13 mouse cellular contexts compared by ENCODE assay signal in the genomic region with DNA sequence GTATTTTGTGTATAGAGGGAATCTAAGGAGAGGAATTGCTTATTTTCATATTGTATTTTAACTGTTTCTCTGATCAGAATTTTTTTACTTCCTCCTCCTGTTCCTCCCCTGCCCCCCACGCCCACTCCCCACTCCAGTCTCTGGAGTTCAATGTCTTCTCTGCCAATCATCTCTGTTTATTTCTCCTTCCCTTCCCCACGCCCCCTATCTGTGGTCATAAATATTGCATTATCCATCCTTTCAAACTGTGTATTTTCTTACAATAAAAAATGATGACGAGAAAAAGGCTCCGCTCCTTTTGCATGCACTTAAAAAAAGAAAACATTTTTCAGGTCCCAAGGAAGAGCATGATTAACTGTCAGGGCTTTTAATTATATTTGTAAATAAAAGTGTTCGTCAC. TPM values are rescaled to one million over a fixed set of nuclear protein-coding genes. Genes with fewer than 3 reads are reported as not detected.
DNase-seq lines count a peak whose midpoint lies in the region; ATAC-seq and TF ChIP-seq lines count a peak whose summit lies in the region.
"Had no signal": no experiment of that assay in that cellular context is flagged by ENCODE, and none has a peak within 500 bp of the region (broad histone marks: within the 10 kb centered on the region; RNA-seq: fewer than 3 reads in every experiment).

No protein-coding gene starts in this region.

- no peak for TF ChIP-seq RAD21 in CH12.LX (IDR thresholded peaks at IDR 0.05; ENCODE audit: low read depth, low read length)

- 70% methylated on average over 5 of the region's 5 CpGs for WGBS in embryonic facial prominence, embryonic 11.5 days
- 76% methylated on average over 5 of the region's 5 CpGs for WGBS in embryonic facial prominence, embryonic 10.5 days

- no peaks in the 10 kb centered on the region for H3K79me2 ChIP-seq in CH12.LX (replicated peaks; ENCODE audit: control insufficient read depth, extremely low read depth, insufficient read depth, poor library complexity, severe bottlenecking)

- H3K27me3 ChIP-seq in embryonic facial prominence, embryonic 11.5 days (ENCODE audit: control insufficient read depth, insufficient read depth, low read length), result no peaks in the 10 kb centered on the region
- H3K27me3 ChIP-seq in embryonic facial prominence, embryonic 10.5 days (replicated peaks; ENCODE audit: low read depth, poor library complexity, severe bottlenecking), result no peaks in the 10 kb centered on the region
- no peaks in the 10 kb centered on the region for H3K27me3 ChIP-seq in CH12.LX (replicated peaks)
- H3K27me3 ChIP-seq: embryonic facial prominence, embryonic 15.5 days; limb, embryonic 15.5 days had no signal

- intact Hi-C loops in left cerebral cortex, adult 2 months (cut with DNase I), result no loop called here

- no peak for TF ChIP-seq POLR2A in CH12.LX (IDR thresholded peaks at IDR 0.05; ENCODE audit: low read depth, low read length)

- H3K36me3 ChIP-seq in embryonic facial prominence, embryonic 11.5 days (replicated peaks; ENCODE audit: control insufficient read depth, insufficient read depth, low read depth, low read length), result no peaks in the 10 kb centered on the region
- H3K36me3 ChIP-seq in embryonic facial prominence, embryonic 10.5 days (replicated peaks), result peaks cover 24% of the 10 kb centered on the region
- peaks cover 18 to 69% of the 10 kb centered on the region in 2 experiments for H3K36me3 ChIP-seq in CH12.LX (replicated peaks in 1 of 2; ENCODE audit: control insufficient read depth in 1 of 2, insufficient read depth in 1 of 2, low read length in 1 of 2)
- H3K36me3 ChIP-seq: limb, embryonic 15.5 days had no signal

- no peak overlapping the region for H3K4me3 ChIP-seq in embryonic facial prominence, embryonic 11.5 days (ENCODE audit: low read depth, low read length)
- no peak overlapping the region for H3K4me3 ChIP-seq in embryonic facial prominence, embryonic 10.5 days
- no peak overlapping the region for H3K4me3 ChIP-seq in left cerebral cortex, adult 2 months
- no peak overlapping the region for H3K4me3 ChIP-seq in CH12.LX (replicated peaks in 1 of 3; ENCODE audit: low read depth in 2 of 3, low read length in 2 of 3, poor library complexity in 1 of 3)
- H3K4me3 ChIP-seq: embryonic facial prominence, embryonic 15.5 days; limb, embryonic 15.5 days had no signal

- no peaks in the 10 kb centered on the region for H3K4me1 ChIP-seq in embryonic facial prominence, embryonic 11.5 days (ENCODE audit: control insufficient read depth, insufficient read depth, low read length)
- H3K4me1 ChIP-seq in embryonic facial prominence, embryonic 10.5 days, result 0 out of 2 replicates have a peak, but pooled peaks cover 4% of the 10 kb centered on the region
- H3K4me1 ChIP-seq in CH12.LX (ENCODE audit: control insufficient read depth in 1 of 2, insufficient read depth in 2 of 2), result peaks cover 0 to 2% of the 10 kb centered on the region in 2 experiments; a peak in 1 of 4 replicates
- H3K4me1 ChIP-seq: embryonic facial prominence, embryonic 15.5 days; limb, embryonic 15.5 days had no signal

- peak; percentile 49 for TF ChIP-seq CTCF in left cerebral cortex, adult 2 months (IDR thresholded peaks at IDR 0.05)
- TF ChIP-seq CTCF in CH12.LX (conservative IDR thresholded peaks at IDR 0.05 in 1 of 2, IDR thresholded peaks at IDR 0.05 in 1 of 2; ENCODE audit: low read depth in 2 of 2, low read length in 2 of 2), result peak; percentile 16 to 43; a peak in 2 of 4 replicates

- H3K9me3 ChIP-seq in embryonic facial prominence, embryonic 11.5 days (replicated peaks; ENCODE audit: control insufficient read depth, low read length), result no peaks in the 10 kb centered on the region
- H3K9me3 ChIP-seq in embryonic facial prominence, embryonic 10.5 days, result no peaks in the 10 kb centered on the region
- no peaks in the 10 kb centered on the region for H3K9me3 ChIP-seq in CH12.LX (replicated peaks; ENCODE audit: low read length)
- H3K9me3 ChIP-seq: embryonic facial prominence, embryonic 15.5 days; limb, embryonic 15.5 days had no signal

- peak; percentile 9 for DNase-seq in embryonic facial prominence, embryonic 11.5 days (ENCODE audit: low spot score)
- no peak for DNase-seq in embryonic facial prominence, embryonic 10.5 days (ENCODE audit: low spot score)
- no peak for DNase-seq in left cerebral cortex, adult 2 months (ENCODE audit: extremely low spot score in 1 of 2, low spot score in 2 of 2)
- no peak for DNase-seq in left cerebral cortex, adult 18-20 months (ENCODE audit: low spot score in 2 of 2)
- peak; percentile 24 for DNase-seq in CH12.LX (ENCODE audit: extremely low read depth)
- peak; percentile 35 for DNase-seq in naive thymus-derived CD4-positive, alpha-beta T cell, adult 2 months (ENCODE audit: low read depth)
- DNase-seq in ovary, postnatal 14 days (ENCODE audit: low spot score), result no peak
- no peak for DNase-seq in testis, postnatal 10 days (ENCODE audit: low spot score)
- DNase-seq: cerebellum, adult 9-10 months; layer of hippocampus, postnatal 36 days; lung, postnatal 36 days had no signal

- H3K4me2 ChIP-seq in embryonic facial prominence, embryonic 11.5 days (ENCODE audit: low read depth, low read length), result no peak overlapping the region
- no peak overlapping the region for H3K4me2 ChIP-seq in CH12.LX (ENCODE audit: insufficient read depth, low read depth, poor library complexity, severe bottlenecking)
- H3K4me2 ChIP-seq: embryonic facial prominence, embryonic 15.5 days; limb, embryonic 15.5 days had no signal

- ATAC-seq in embryonic facial prominence, embryonic 11.5 days (replicated peaks; ENCODE audit: insufficient number of reproducible peaks, low FRiP score, low TSS enrichment, low read depth), result no peak

- no peak for TF ChIP-seq EP300 in CH12.LX (IDR thresholded peaks at IDR 0.05; ENCODE audit: low read length)

- dilution Hi-C loops in CH12.LX (cut with MboI; ENCODE audit: extremely low pct_ligation_motif_present, extremely low pct_unique_long_range_greater_than_20kb, low sequenced_read_pairs), result no loop called here

- no peak overlapping the region for H3K9ac ChIP-seq in embryonic facial prominence, embryonic 11.5 days (replicated peaks; ENCODE audit: low read length)
- H3K9ac ChIP-seq in CH12.LX (ENCODE audit: insufficient read depth, low read depth), result no peak overlapping the region
- H3K9ac ChIP-seq: embryonic facial prominence, embryonic 15.5 days; limb, embryonic 15.5 days had no signal

- no peak overlapping the region for H3K27ac ChIP-seq in embryonic facial prominence, embryonic 11.5 days (replicated peaks; ENCODE audit: low read depth, low read length)
- H3K27ac ChIP-seq in embryonic facial prominence, embryonic 10.5 days (replicated peaks), result no peak overlapping the region
- no peak overlapping the region for H3K27ac ChIP-seq in left cerebral cortex, adult 2 months
- H3K27ac ChIP-seq in CH12.LX (ENCODE audit: insufficient read depth, low read depth), result no peak overlapping the region
- H3K27ac ChIP-seq: embryonic facial prominence, embryonic 15.5 days; limb, embryonic 15.5 days had no signal

- in situ Hi-C loops in CH12.LX (cut with MboI; ENCODE audit: low pct_ligation_motif_present, low pct_unique_long_range_greater_than_20kb, low sequenced_read_pairs), result no loop called here

TF ChIP-seq in CH12.LX, 34 proteins besides CTCF, POLR2A, EP300 and RAD21:
- TF ChIP-seq JUND (conservative IDR thresholded peaks at IDR 0.05; ENCODE audit: low read depth, low read length) (no peak), MAFK (IDR thresholded peaks at IDR 0.05; ENCODE audit: insufficient replicate concordance, low read length) (no peak), ETS1 (conservative IDR thresholded peaks at IDR 0.05; ENCODE audit: low read depth, low read length) (no peak), GABPA (IDR thresholded peaks at IDR 0.05; ENCODE audit: insufficient replicate concordance, low read depth, low read length) (no peak), SIN3A (IDR thresholded peaks at IDR 0.05; ENCODE audit: low read length) (no peak), BHLHE40 (IDR thresholded peaks at IDR 0.05; ENCODE audit: low read depth, low read length) (no peak), NELFE (IDR thresholded peaks at IDR 0.05; ENCODE audit: low read depth, low read length) (no peak)
TF ChIP-seq in CH12.LX: peak in this region for 0.

RNA-seq across cellular contexts. Expression of a gene that starts 12.6 kb away (rescaled TPM):
- 861 and 931 TPM in 2 replicates for polyA plus RNA-seq in embryonic facial prominence, embryonic 11.5 days (2014; fragmentation: Nextera tagmentation; extraction: Ambion mirVana)
- polyA plus RNA-seq in embryonic facial prominence, embryonic 10.5 days (2016; fragmentation: Nextera tagmentation; extraction: Ambion mirVana), result 895 and 919 TPM in 2 replicates
- 100 to 1,000 TPM; 647 to 672 TPM for total RNA-seq in left cerebral cortex, adult 2 months (2021)
- total RNA-seq in left cerebral cortex, adult 18-20 months (2021), result 100 to 1,000 TPM; 712 to 741 TPM
- total RNA-seq in CH12.LX (2012; rRNA removed), result 584 and 585 TPM in 2 replicates
- total RNA-seq in CH12.LX (2014; rRNA removed), result 677 and 710 TPM in 2 replicates
- 393 and 456 TPM in 2 replicates for polyA plus RNA-seq in CH12.LX (2012; ENCODE audit: insufficient read length, low read depth)

RNA-seq across cellular contexts. Expression of a gene that starts 44.1 kb away (rescaled TPM):
- polyA plus RNA-seq in embryonic facial prominence, embryonic 11.5 days (2014; fragmentation: Nextera tagmentation; extraction: Ambion mirVana), result 0.84 and 3.2 TPM in 2 replicates
- polyA plus RNA-seq in embryonic facial prominence, embryonic 10.5 days (2016; fragmentation: Nextera tagmentation; extraction: Ambion mirVana), result 3.4 and 4.0 TPM in 2 replicates
- total RNA-seq in left cerebral cortex, adult 2 months (2021), result 1 to 10 TPM; 1.7 to 2.1 TPM
- total RNA-seq in left cerebral cortex, adult 18-20 months (2021), result 1 to 10 TPM; 1.8 to 2.2 TPM
- total RNA-seq in CH12.LX (2012; rRNA removed) (3.1 and 4.7 TPM in 2 replicates), CH12.LX (2014; rRNA removed) (2.1 and 2.4 TPM in 2 replicates)
- polyA plus RNA-seq in CH12.LX (2012; ENCODE audit: insufficient read length, low read depth), result 3.5 and 3.9 TPM in 2 replicates

Comparison
In these comparisons a context has a peak if more than half of its experiments do, and no peak if none do; other contexts are left out.
1. DNase-seq: peak in embryonic facial prominence, embryonic 11.5 days (single experiment), CH12.LX (single experiment) and naive thymus-derived CD4-positive, alpha-beta T cell, adult 2 months (single experiment); none in embryonic facial prominence, embryonic 10.5 days (single experiment), left cerebral cortex, adult 2 months (0 of 2), left cerebral cortex, adult 18-20 months (0 of 2), ovary, postnatal 14 days (single experiment) and testis, postnatal 10 days (single experiment).